Mouse (Mus musculus): ENCODE results near the gene Mob3b.

DNA sequence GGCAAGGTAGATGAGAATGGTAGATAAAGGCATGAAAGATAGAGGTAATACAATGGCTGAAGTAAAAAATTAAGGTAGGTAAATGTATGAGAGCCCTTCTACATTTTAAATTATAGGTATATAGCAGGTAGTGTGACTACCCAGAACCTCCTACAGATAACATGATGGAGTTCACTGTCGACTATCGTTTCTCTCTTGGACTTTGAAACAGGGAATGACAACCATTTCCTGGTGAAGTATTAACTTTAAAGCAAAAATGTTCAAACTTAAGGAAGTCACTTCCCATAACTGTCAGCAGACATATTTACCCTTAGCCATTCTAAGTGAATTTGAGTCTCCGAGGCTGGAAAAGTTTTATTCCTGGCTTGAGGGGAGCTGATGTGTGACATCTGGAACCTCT is 64.8 kb downstream of the Mob3b start:
- TF ChIP-seq GATA1 (IDR thresholded peaks at IDR 0.05; ENCODE audit: low read length) (no peak), TAL1 (IDR thresholded peaks at IDR 0.05; ENCODE audit: low read length) (no peak)

All from erythroblast, embryonic 14.5 days (primary cell).